Mouse (Mus musculus) layer of hippocampus, postnatal 25 days (tissue): ENCODE data around the gene Gm9918. TPM values are rescaled to one million over a fixed set of nuclear protein-coding genes. Genes with fewer than 3 reads are reported as not detected.
"Not testable (repeated sequence)": the region's sequence is repeated elsewhere in the genome, so short reads cannot be mapped to it uniquely, and the experiment has no call there.

Source experiments
- DNase-seq, 2 experiments: peaks; one replicate each; pipeline ENCODE4 v3.0.0; 2022; ENCODE audit warnings: mixed read lengths in 2 of 2, low spot score in 1 of 2; ENCODE audit errors: extremely low spot score in 1 of 2
- total RNA-seq, 2 experiments: library from RNA; stranded (reverse); gene quantifications; 2 replicates each; pipeline ENCODE4 v1.2.3; 2021

Gm9918 gene
- total RNA-seq, result not detected

GRCm38 (mm10) chr15:102270274-102270960, at the start of gene Gm9918:
Gm9918 (plus strand) TSS chr15:102270563.
- DNase-seq, result no peak

GRCm38 (mm10) chr15:102222386-102222785, 48.0 kb upstream of the Gm9918 start:
- no peak for DNase-seq

- peak; percentile 72 to 82 for DNase-seq
Observed at GRCm38 (mm10) chr15:102224186-102224991, 46.0 kb upstream of the Gm9918 start.

GRCm38 (mm10) chr15:102224992-102225617, 45.3 kb upstream of the Gm9918 start:
- no peak for DNase-seq

GRCm38 (mm10) chr15:102225619-102226018, 44.7 kb upstream of the Gm9918 start:
- not testable (repeated sequence) for DNase-seq

GRCm38 (mm10) chr15:102230408-102231321, 39.7 kb upstream of the Gm9918 start:
- no peak for DNase-seq

- no peak for DNase-seq
Observed at GRCm38 (mm10) chr15:102231748-102232147, 38.6 kb upstream of the Gm9918 start, which contains the start of gene Itgb7. Itgb7 (minus strand) TSS chr15:102231944.

- no peak for DNase-seq
Observed at GRCm38 (mm10) chr15:102232764-102233163, 37.6 kb upstream of the Gm9918 start.

GRCm38 (mm10) chr15:102233896-102234295, 36.5 kb upstream of the Gm9918 start:
- no peak for DNase-seq

GRCm38 (mm10) chr15:102235371-102236027, 34.9 kb upstream of the Gm9918 start:
- no peak for DNase-seq

GRCm38 (mm10) chr15:102238543-102239259, 31.7 kb upstream of the Gm9918 start:
- DNase-seq, result no peak

- peak; percentile 75 to 90 for DNase-seq
Observed at GRCm38 (mm10) chr15:102239260-102239590, 31.1 kb upstream of the Gm9918 start.

GRCm38 (mm10) chr15:102239851-102240250, 30.5 kb upstream of the Gm9918 start:
- no peak for DNase-seq

- no peak for DNase-seq
Observed at GRCm38 (mm10) chr15:102240607-102241006, 29.8 kb upstream of the Gm9918 start.

GRCm38 (mm10) chr15:102242404-102243228, 27.7 kb upstream of the Gm9918 start:
- no peak for DNase-seq

GRCm38 (mm10) chr15:102243229-102244190, 26.9 kb upstream of the Gm9918 start:
- DNase-seq, result no peak
